Mouse (Mus musculus) NIH3T3 (cell line): ENCODE results near the gene Apon.
"Not testable (repeated sequence)": the region's sequence is repeated elsewhere in the genome, so short reads cannot be mapped to it uniquely, and the experiment has no call there.

Experiments
- DNase-seq: peaks from one replicate; pipeline ENCODE4 v3.0.0-alpha.2; 2012; ENCODE audit warnings: low read depth

Apon gene

GRCm38 (mm10) chr10:128253677-128254255 lies at the start of gene Apon:
Gene Apon, plus strand, starts transcription at chr10:128254096.
- peak; percentile 95 for DNase-seq

- no peak for DNase-seq
Observed at GRCm38 (mm10) chr10:128204941-128205340, 49.0 kb upstream of the Apon start.

- peak; percentile 64 for DNase-seq
Observed at GRCm38 (mm10) chr10:128208326-128208725, 45.6 kb upstream of the Apon start.

GRCm38 (mm10) chr10:128209311-128210009 lies 44.4 kb upstream of the Apon start:
- no peak for DNase-seq

- no peak for DNase-seq
Observed at GRCm38 (mm10) chr10:128210131-128210530, 43.8 kb upstream of the Apon start.

- peak; percentile 48 for DNase-seq
Observed at GRCm38 (mm10) chr10:128210954-128211353, 42.9 kb upstream of the Apon start.

- DNase-seq, result peak; percentile 96
Observed at GRCm38 (mm10) chr10:128211390-128212108, 42.3 kb upstream of the Apon start, which contains the start of gene Spryd4. Gene Spryd4, minus strand, starts transcription at chr10:128211807.

GRCm38 (mm10) chr10:128212148-128212547 lies 41.7 kb upstream of the Apon start:
- no peak for DNase-seq

- peak; percentile 79 for DNase-seq
Observed at GRCm38 (mm10) chr10:128212871-128213323, 41.0 kb upstream of the Apon start.

GRCm38 (mm10) chr10:128214112-128214511 lies 39.8 kb upstream of the Apon start:
- DNase-seq, result not testable (repeated sequence)

- peak; percentile 49 for DNase-seq
Observed at GRCm38 (mm10) chr10:128214981-128215380, 38.9 kb upstream of the Apon start.

- DNase-seq, result no peak
Observed at GRCm38 (mm10) chr10:128218387-128219117, 35.3 kb upstream of the Apon start.

- DNase-seq, result no peak
Observed at GRCm38 (mm10) chr10:128221533-128222286, 32.2 kb upstream of the Apon start.

- no peak for DNase-seq
Observed at GRCm38 (mm10) chr10:128225064-128225463, 28.8 kb upstream of the Apon start.

- DNase-seq, result no peak
Observed at GRCm38 (mm10) chr10:128225538-128225937, 28.4 kb upstream of the Apon start, which contains the start of gene Mip. Gene Mip, plus strand, starts transcription at chr10:128225838.

GRCm38 (mm10) chr10:128227592-128227991 lies 26.3 kb upstream of the Apon start:
- peak; percentile 47 for DNase-seq

- no peak for DNase-seq
Observed at GRCm38 (mm10) chr10:128228009-128228408, 25.9 kb upstream of the Apon start.

- no peak for DNase-seq
Observed at GRCm38 (mm10) chr10:128230582-128230981, 23.3 kb upstream of the Apon start.

GRCm38 (mm10) chr10:128231146-128231545 lies 22.8 kb upstream of the Apon start:
- DNase-seq, result peak; percentile 15

- peak; percentile 91 for DNase-seq
Observed at GRCm38 (mm10) chr10:128231697-128232419, 22.0 kb upstream of the Apon start, which contains the start of gene Timeless. Gene Timeless, plus strand, starts transcription at chr10:128232065.
